Mouse (Mus musculus) liver, embryonic 16.5 days (tissue): ENCODE measurements around the gene Zfp213. TPM values are rescaled to one million over a fixed set of nuclear protein-coding genes. Genes with fewer than 3 reads are reported as not detected.
A peak's percentile ranks its signal among the peaks of the same experiment; 100 is the strongest.

Experiments
- ATAC-seq: fragments of 200-750 bp; cut with Nextera tagmentation; 2 replicates; pipeline ENCODE4 v1.8.0; 2017; ENCODE audit warnings: low read depth, mild to moderate bottlenecking, moderate number of reproducible peaks, moderate library complexity
- H3K27ac ChIP-seq: fragments of 300-500 bp; sonication (generic); 2 replicates; pipeline ENCODE4 v1.5.1; 2014; ENCODE audit warnings: mild to moderate bottlenecking, low read length
- H3K27me3 ChIP-seq: fragments of 300-500 bp; sonication (generic); 2 replicates; pipeline ENCODE4 v1.6.1; 2014; ENCODE audit warnings: low read depth, low read length, mixed read lengths; ENCODE audit not compliant: control insufficient read depth, insufficient read depth
- H3K36me3 ChIP-seq: fragments of 300-500 bp; sonication (generic); 2 replicates; pipeline ENCODE4 v1.6.1; 2014; ENCODE audit warnings: mild to moderate bottlenecking; ENCODE audit not compliant: control insufficient read depth, insufficient read depth
- H3K4me1 ChIP-seq: fragments of 300-500 bp; sonication (generic); 2 replicates; pipeline ENCODE4 v1.6.1; 2014; ENCODE audit warnings: low read depth, low read length, mixed read lengths; ENCODE audit not compliant: control insufficient read depth
- H3K4me2 ChIP-seq: fragments of 300-500 bp; sonication (generic); 2 replicates; pipeline ENCODE4 v1.6.1; 2014; ENCODE audit warnings: low read depth, low read length, mixed read lengths
- H3K4me3 ChIP-seq: fragments of 300-500 bp; sonication (generic); 2 replicates; pipeline ENCODE4 v1.5.1; 2014; ENCODE audit warnings: low read depth, mild to moderate bottlenecking, low read length
- H3K9ac ChIP-seq: fragments of 300-500 bp; sonication (generic); 2 replicates; pipeline ENCODE4 v1.6.1; 2014; ENCODE audit warnings: low read depth, low read length
- H3K9me3 ChIP-seq: fragments of 300-500 bp; sonication (generic); replicated peaks from 2 replicates; pipeline ENCODE4 v1.6.1; 2016; ENCODE audit warnings: low read length; ENCODE audit not compliant: control insufficient read depth
- WGBS: fragments of 180-500 bp; shearing (Covaris S2); extraction: QIAGEN DNeasy Blood & Tissue Kit; methylation state at CpG from one replicate; pipeline ENCODE4 v1.1.7; 2014; ENCODE audit not compliant: insufficient replicate concordance; 5-methylcytosine and 5-hydroxymethylcytosine counted together
- polyA plus RNA-seq: library from polyadenylated mRNA; unstranded; fragments of >200 nt; fragmentation: Nextera tagmentation; extraction: Ambion mirVana; gene quantifications from 2 replicates; pipeline ENCODE4 v1.2.1, GENCODE M21; 2015

The Zfp213 gene
- polyA plus RNA-seq, 1 experiment from 2014 or later: 5.3 TPM

GRCm38 (mm10) chr17:23585721-23586491 lies 21.9 kb upstream of the Zfp213 start:
- H3K4me2 ChIP-seq: peak overlapping the region; percentile 54
- H3K36me3 ChIP-seq: no peaks in the 10 kb centered on the region
- ATAC-seq: peak; percentile 47
- under 1% methylated on average over 22 of the region's 22 CpGs for WGBS
- no peak overlapping the region for H3K27ac ChIP-seq
- H3K9me3 ChIP-seq: no peaks in the 10 kb centered on the region
- H3K9ac ChIP-seq: peak overlapping the region; percentile 50
- H3K4me3 ChIP-seq: peak overlapping the region; percentile 60
- no peaks in the 10 kb centered on the region for H3K4me1 ChIP-seq
- peaks cover 12% of the 10 kb centered on the region; the same call in 1 of the 2 replicates for H3K27me3 ChIP-seq

GRCm38 (mm10) chr17:23584786-23585185 lies 20.7 kb upstream of the Zfp213 start:
- H3K27me3 ChIP-seq: peaks cover 12% of the 10 kb centered on the region; the same call in 1 of the 2 replicates
- no peak overlapping the region; the same call in 1 of the 2 replicates for H3K4me2 ChIP-seq
- WGBS: 49% methylated on average over 8 of the region's 8 CpGs
- no peak overlapping the region for H3K27ac ChIP-seq
- H3K4me3 ChIP-seq: no peak overlapping the region
- no peaks in the 10 kb centered on the region for H3K9me3 ChIP-seq
- H3K36me3 ChIP-seq: no peaks in the 10 kb centered on the region
- no peak for ATAC-seq
- H3K4me1 ChIP-seq: no peaks in the 10 kb centered on the region
- H3K9ac ChIP-seq: no peak overlapping the region

DNA sequence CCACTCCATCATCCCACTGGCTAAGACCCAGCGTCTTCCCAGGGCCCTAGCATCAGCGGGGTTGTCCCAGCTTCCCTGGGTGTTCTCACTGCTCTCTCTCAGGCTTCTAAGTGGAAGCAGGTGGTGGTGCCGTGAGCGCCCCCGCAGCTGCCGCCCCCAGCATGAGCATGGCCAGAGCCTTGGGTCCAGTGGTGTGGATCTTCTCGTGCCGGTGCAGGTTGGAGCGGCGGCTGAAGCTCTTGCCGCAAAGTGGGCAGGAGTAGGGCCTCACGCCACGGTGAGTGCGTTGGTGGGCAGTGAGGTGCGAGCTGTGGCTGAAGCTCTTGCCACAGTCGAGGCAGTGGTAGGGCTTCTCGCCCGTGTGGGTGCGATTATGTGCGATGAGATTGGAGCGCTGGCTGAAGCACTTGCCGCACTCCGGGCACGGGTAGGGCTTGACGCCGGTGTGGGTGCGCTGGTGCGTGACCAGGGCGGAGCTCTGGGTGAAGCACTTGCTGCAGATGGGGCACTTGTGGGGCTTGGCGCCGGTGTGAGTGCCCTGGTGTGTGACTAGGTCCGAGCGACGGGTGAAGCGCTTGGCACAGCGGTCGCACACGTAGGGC lies 12.0 kb upstream of the Zfp213 start:
- no peak overlapping the region for H3K9ac ChIP-seq
- H3K36me3 ChIP-seq: no peaks in the 10 kb centered on the region
- no peak for ATAC-seq
- no peaks in the 10 kb centered on the region for H3K9me3 ChIP-seq
- WGBS: 82% methylated on average over 38 of the region's 38 CpGs
- H3K4me1 ChIP-seq: no peaks in the 10 kb centered on the region
- H3K4me2 ChIP-seq: no peak overlapping the region
- no peaks in the 10 kb centered on the region for H3K27me3 ChIP-seq
- no peak overlapping the region for H3K4me3 ChIP-seq
- H3K27ac ChIP-seq: no peak overlapping the region

GRCm38 (mm10) chr17:23574130-23574529 lies 10.1 kb upstream of the Zfp213 start:
- Histone ChIP-seq H3K9ac (no peak overlapping the region), H3K36me3 (no peaks in the 10 kb centered on the region), H3K4me2 (no peak overlapping the region), H3K27ac (no peak overlapping the region), H3K4me1 (no peaks in the 10 kb centered on the region), H3K4me3 (no peak overlapping the region), H3K27me3 (no peaks in the 10 kb centered on the region), H3K9me3 (no peaks in the 10 kb centered on the region)
- 63% methylated on average over 8 of the region's 8 CpGs for WGBS
- ATAC-seq: no peak

DNA sequence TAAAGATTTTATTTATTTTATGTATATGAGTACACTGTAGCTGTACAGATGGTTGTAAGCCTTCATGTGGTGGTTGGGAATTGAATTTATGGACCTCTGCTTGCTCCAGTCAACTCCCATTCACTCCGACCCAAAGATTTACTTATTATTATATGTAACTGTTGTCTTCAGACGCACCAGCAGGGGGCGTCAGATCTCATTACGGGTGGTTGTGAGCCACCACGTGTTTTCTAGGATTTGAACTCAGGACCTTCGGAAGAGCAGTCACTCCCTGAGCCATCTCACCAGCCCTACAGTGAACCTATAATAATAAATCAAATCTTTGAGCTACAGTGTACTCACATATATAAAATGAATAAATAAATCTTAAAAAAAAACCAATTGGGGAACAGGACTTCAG lies 8.0 kb upstream of the Zfp213 start:
- no peaks in the 10 kb centered on the region for H3K27me3 ChIP-seq
- no peak for ATAC-seq
- no peaks in the 10 kb centered on the region for H3K4me1 ChIP-seq
- H3K9me3 ChIP-seq: no peaks in the 10 kb centered on the region
- H3K4me3 ChIP-seq: no peak overlapping the region
- H3K36me3 ChIP-seq: no peaks in the 10 kb centered on the region
- no peak overlapping the region for H3K4me2 ChIP-seq
- H3K27ac ChIP-seq: no peak overlapping the region
- 64% methylated on average over 6 of the region's 6 CpGs for WGBS
- H3K9ac ChIP-seq: no peak overlapping the region

GRCm38 (mm10) chr17:23571084-23571483 lies 7.0 kb upstream of the Zfp213 start:
- Histone ChIP-seq H3K4me1 (no peaks in the 10 kb centered on the region), H3K36me3 (no peaks in the 10 kb centered on the region), H3K4me3 (no peak overlapping the region), H3K9ac (no peak overlapping the region), H3K4me2 (no peak overlapping the region), H3K27me3 (no peaks in the 10 kb centered on the region), H3K27ac (no peak overlapping the region), H3K9me3 (no peaks in the 10 kb centered on the region)
- no peak for ATAC-seq
- 20% methylated on average over 5 of the region's 5 CpGs for WGBS

GRCm38 (mm10) chr17:23570017-23570416 lies 6.0 kb upstream of the Zfp213 start:
- WGBS: 31% methylated on average over 6 of the region's 6 CpGs
- Histone ChIP-seq H3K9me3 (no peaks in the 10 kb centered on the region), H3K4me3 (no peak overlapping the region), H3K9ac (no peak overlapping the region), H3K4me1 (peaks cover 6% of the 10 kb centered on the region), H3K27me3 (no peaks in the 10 kb centered on the region), H3K4me2 (no peak overlapping the region), H3K27ac (no peak overlapping the region), H3K36me3 (no peaks in the 10 kb centered on the region)
- no peak for ATAC-seq

GRCm38 (mm10) chr17:23568370-23568769 lies 4.3 kb upstream of the Zfp213 start:
- WGBS: 48% methylated on average over 5 of the region's 5 CpGs
- no peaks in the 10 kb centered on the region for H3K9me3 ChIP-seq
- no peaks in the 10 kb centered on the region for H3K36me3 ChIP-seq
- no peak overlapping the region for H3K4me3 ChIP-seq
- H3K27ac ChIP-seq: no peak overlapping the region
- peaks cover 11% of the 10 kb centered on the region for H3K4me1 ChIP-seq
- no peak overlapping the region for H3K4me2 ChIP-seq
- H3K27me3 ChIP-seq: no peaks in the 10 kb centered on the region
- no peak overlapping the region for H3K9ac ChIP-seq
- ATAC-seq: no peak

DNA sequence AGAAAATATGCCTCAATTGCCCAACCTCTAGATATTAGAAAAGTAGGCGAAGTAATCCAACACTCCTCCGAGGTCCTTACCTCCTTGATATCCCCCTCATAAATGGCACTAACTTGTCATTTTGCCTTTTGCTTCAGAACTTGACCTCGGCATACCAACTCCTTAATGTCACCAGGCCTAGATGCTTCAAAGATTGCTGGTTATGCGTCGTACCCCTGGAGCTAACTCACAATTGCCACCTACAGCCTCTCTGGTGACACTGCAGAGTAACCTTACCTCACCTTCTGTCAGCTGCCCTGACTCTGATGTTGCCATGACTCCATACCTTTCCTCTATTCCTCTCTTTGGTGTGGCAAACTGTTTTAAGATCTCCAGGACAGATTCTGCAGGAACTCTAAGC lies 2.7 kb upstream of the Zfp213 start:
- H3K4me1 ChIP-seq: peaks cover 16% of the 10 kb centered on the region
- no peak overlapping the region for H3K9ac ChIP-seq
- H3K36me3 ChIP-seq: no peaks in the 10 kb centered on the region
- 41% methylated on average over 5 of the region's 5 CpGs for WGBS
- no peak overlapping the region for H3K4me3 ChIP-seq
- H3K4me2 ChIP-seq: no peak overlapping the region
- ATAC-seq: no peak
- H3K9me3 ChIP-seq: no peaks in the 10 kb centered on the region
- H3K27me3 ChIP-seq: no peaks in the 10 kb centered on the region
- H3K27ac ChIP-seq: no peak overlapping the region
